Mouse (Mus musculus): Measurements from ENCODE around the gene St3gal5.

St3gal5 gene

GRCm38 (mm10) chr6:72098691-72099090 is 1.3 kb downstream of the St3gal5 start:
- DNase-seq: no peak

GRCm38 (mm10) chr6:72099281-72099680 is 1.9 kb downstream of the St3gal5 start:
- DNase-seq: no peak

- no peak for DNase-seq
Measured at GRCm38 (mm10) chr6:72100171-72100570, 2.8 kb downstream of the St3gal5 start.

- DNase-seq: no peak
Measured at GRCm38 (mm10) chr6:72100939-72101338, 3.5 kb downstream of the St3gal5 start.

- no peak for DNase-seq
Measured at GRCm38 (mm10) chr6:72101386-72101785, 4.0 kb downstream of the St3gal5 start.

- DNase-seq: no peak
Measured at GRCm38 (mm10) chr6:72102066-72102465, 4.7 kb downstream of the St3gal5 start.

GRCm38 (mm10) chr6:72104534-72104933 is 7.1 kb downstream of the St3gal5 start:
- no peak for DNase-seq

- no peak for DNase-seq
Measured at GRCm38 (mm10) chr6:72108941-72109892, 11.8 kb downstream of the St3gal5 start.

GRCm38 (mm10) chr6:72110577-72110976 is 13.2 kb downstream of the St3gal5 start:
- DNase-seq: no peak

GRCm38 (mm10) chr6:72112575-72112974 is 15.2 kb downstream of the St3gal5 start:
- no peak for DNase-seq

GRCm38 (mm10) chr6:72113093-72113702 is 15.8 kb downstream of the St3gal5 start:
- DNase-seq: no peak

GRCm38 (mm10) chr6:72114902-72115301 is 17.5 kb downstream of the St3gal5 start:
- no peak for DNase-seq

- DNase-seq: no peak
Measured at GRCm38 (mm10) chr6:72117322-72117968, 20.1 kb downstream of the St3gal5 start.

- DNase-seq: no peak
Measured at GRCm38 (mm10) chr6:72119870-72120269, 22.5 kb downstream of the St3gal5 start.

GRCm38 (mm10) chr6:72121301-72121700 is 23.9 kb downstream of the St3gal5 start:
- no peak for DNase-seq

GRCm38 (mm10) chr6:72122515-72122914 is 25.1 kb downstream of the St3gal5 start:
- DNase-seq: no peak

- DNase-seq: no peak
Measured at GRCm38 (mm10) chr6:72124315-72125103, 27.1 kb downstream of the St3gal5 start.

- no peak for DNase-seq
Measured at GRCm38 (mm10) chr6:72126128-72126917, 28.9 kb downstream of the St3gal5 start.

GRCm38 (mm10) chr6:72130056-72130455 is 32.7 kb downstream of the St3gal5 start:
- DNase-seq: no peak

GRCm38 (mm10) chr6:72132671-72133214 is 35.4 kb downstream of the St3gal5 start:
- DNase-seq: no peak

- DNase-seq: no peak
Measured at GRCm38 (mm10) chr6:72134850-72135515, 37.6 kb downstream of the St3gal5 start.
